Mouse (Mus musculus): ENCODE data around the gene C530008M17Rik.

Gene C530008M17Rik

GRCm38 (mm10) chr5:76701127-76701853 lies 45.0 kb downstream of the C530008M17Rik start:
- DNase-seq (ENCODE audit: low read depth in 2 of 2, low spot score in 2 of 2) = no peak

- no peak for DNase-seq (ENCODE audit: low read depth in 2 of 2, low spot score in 2 of 2)
Measured at GRCm38 (mm10) chr5:76702104-76702503, 45.8 kb downstream of the C530008M17Rik start.

- DNase-seq (ENCODE audit: low read depth in 2 of 2, low spot score in 2 of 2) = no peak
Measured at GRCm38 (mm10) chr5:76702646-76703045, 46.3 kb downstream of the C530008M17Rik start.

GRCm38 (mm10) chr5:76705307-76706173 lies 49.2 kb downstream of the C530008M17Rik start:
- DNase-seq (ENCODE audit: low read depth in 2 of 2, low spot score in 2 of 2) = no peak

- no peak for DNase-seq (ENCODE audit: low read depth in 2 of 2, low spot score in 2 of 2)
Measured at GRCm38 (mm10) chr5:76707072-76707471, 50.8 kb downstream of the C530008M17Rik start.

- DNase-seq (ENCODE audit: low read depth in 2 of 2, low spot score in 2 of 2) = no peak
Measured at GRCm38 (mm10) chr5:76708004-76708403, 51.7 kb downstream of the C530008M17Rik start.

- DNase-seq (ENCODE audit: low read depth in 2 of 2, low spot score in 2 of 2) = no peak
Measured at GRCm38 (mm10) chr5:76713743-76714142, 57.4 kb downstream of the C530008M17Rik start.

- DNase-seq (ENCODE audit: low read depth in 2 of 2, low spot score in 2 of 2) = no peak
Measured at GRCm38 (mm10) chr5:76719954-76720353, 63.6 kb downstream of the C530008M17Rik start.

- no peak for DNase-seq (ENCODE audit: low read depth in 2 of 2, low spot score in 2 of 2)
Measured at GRCm38 (mm10) chr5:76724878-76725277, 68.6 kb downstream of the C530008M17Rik start.

GRCm38 (mm10) chr5:76726518-76727103 lies 70.3 kb downstream of the C530008M17Rik start:
- DNase-seq (ENCODE audit: low read depth in 2 of 2, low spot score in 2 of 2) = no peak

- no peak for DNase-seq (ENCODE audit: low read depth in 2 of 2, low spot score in 2 of 2)
Measured at GRCm38 (mm10) chr5:76733055-76733641, 76.8 kb downstream of the C530008M17Rik start.

GRCm38 (mm10) chr5:76741463-76741862 lies 85.2 kb downstream of the C530008M17Rik start:
- DNase-seq (ENCODE audit: low read depth in 2 of 2, low spot score in 2 of 2) = no peak

- DNase-seq (ENCODE audit: low read depth in 2 of 2, low spot score in 2 of 2) = no peak
Measured at GRCm38 (mm10) chr5:76742076-76742475, 85.8 kb downstream of the C530008M17Rik start.

- no peak for DNase-seq (ENCODE audit: low read depth in 2 of 2, low spot score in 2 of 2)
Measured at GRCm38 (mm10) chr5:76744737-76745209, 88.5 kb downstream of the C530008M17Rik start.

GRCm38 (mm10) chr5:76747851-76748250 lies 91.5 kb downstream of the C530008M17Rik start:
- no peak for DNase-seq (ENCODE audit: low read depth in 2 of 2, low spot score in 2 of 2)

GRCm38 (mm10) chr5:76752351-76752750 lies 96.0 kb downstream of the C530008M17Rik start:
- DNase-seq (ENCODE audit: low read depth in 2 of 2, low spot score in 2 of 2) = no peak

GRCm38 (mm10) chr5:76760349-76760748 lies 104.0 kb downstream of the C530008M17Rik start:
- DNase-seq (ENCODE audit: low read depth in 2 of 2, low spot score in 2 of 2) = no peak

- no peak for DNase-seq (ENCODE audit: low read depth in 2 of 2, low spot score in 2 of 2)
Measured at GRCm38 (mm10) chr5:76762030-76762698, 105.9 kb downstream of the C530008M17Rik start.

GRCm38 (mm10) chr5:76763148-76763701 lies 106.9 kb downstream of the C530008M17Rik start:
- no peak for DNase-seq (ENCODE audit: low read depth in 2 of 2, low spot score in 2 of 2)

GRCm38 (mm10) chr5:76763731-76764130 lies 107.4 kb downstream of the C530008M17Rik start:
- DNase-seq (ENCODE audit: low read depth in 2 of 2, low spot score in 2 of 2) = no peak
